Mouse (Mus musculus) embryo, embryonic 11 days (tissue): Measurements from ENCODE around the gene Gm10401.

Experiments used
- DNase-seq: peaks from one replicate; pipeline ENCODE4 v3.0.0-alpha.2; 2015

Gm10401 gene

GRCm38 (mm10) chr5:115068671-115069421, 29.2 kb downstream of the Gm10401 start:
- no peak for DNase-seq

DNA sequence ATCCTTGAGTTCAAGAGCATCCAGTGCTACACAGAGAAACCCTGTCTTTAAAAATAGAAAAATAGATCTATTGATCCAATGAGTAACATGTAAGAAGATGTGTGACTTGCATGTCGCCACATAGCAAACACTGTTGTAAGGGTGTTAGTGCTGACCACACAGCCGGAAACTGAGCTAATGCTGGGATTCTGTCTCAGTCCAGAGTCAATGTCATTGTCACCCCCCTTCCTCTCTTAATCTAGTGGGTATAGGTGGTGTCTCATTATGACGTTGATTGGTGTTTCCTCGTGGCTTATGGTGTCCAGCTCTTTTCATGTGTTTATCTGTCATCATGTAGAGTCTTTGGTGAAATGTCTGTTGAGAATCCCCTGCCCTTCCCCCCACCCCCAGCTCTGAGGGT, 31.9 kb downstream of the Gm10401 start:
- no peak for DNase-seq

GRCm38 (mm10) chr5:115063391-115063790, 34.7 kb downstream of the Gm10401 start:
- DNase-seq: no peak

GRCm38 (mm10) chr5:115062566-115062965, 35.5 kb downstream of the Gm10401 start:
- no peak for DNase-seq

- no peak for DNase-seq
Measured at GRCm38 (mm10) chr5:115060977-115061376, 37.1 kb downstream of the Gm10401 start.

DNA sequence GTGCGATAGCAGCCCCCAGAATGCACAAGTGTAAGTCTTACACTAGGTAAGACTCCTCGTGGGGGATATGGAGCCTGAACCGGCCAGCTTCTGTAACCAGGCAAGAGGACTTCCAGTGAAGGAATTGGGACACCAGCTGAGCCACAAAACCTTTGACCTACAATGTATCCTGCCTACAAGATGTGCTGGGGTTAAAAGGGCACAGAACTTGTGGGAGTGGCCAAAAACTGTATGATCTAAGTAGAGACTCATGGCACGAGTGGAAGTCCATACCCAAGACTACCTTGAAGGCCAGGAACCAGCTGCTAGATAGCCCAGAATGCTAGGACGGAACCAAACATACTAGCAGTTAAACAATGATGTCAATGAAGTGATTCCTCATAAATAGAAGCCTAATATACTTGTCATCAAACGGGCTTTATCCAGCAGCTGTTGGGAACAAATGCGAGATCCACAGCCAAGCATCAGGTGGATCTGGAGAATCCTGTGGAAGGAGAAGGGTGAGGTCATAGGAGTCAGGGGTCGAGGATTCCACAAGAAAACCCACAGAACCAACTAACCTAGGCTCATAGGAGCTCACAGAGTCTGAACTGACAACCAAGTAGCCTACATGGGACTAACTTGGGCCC, 37.9 kb downstream of the Gm10401 start:
- no peak for DNase-seq

DNA sequence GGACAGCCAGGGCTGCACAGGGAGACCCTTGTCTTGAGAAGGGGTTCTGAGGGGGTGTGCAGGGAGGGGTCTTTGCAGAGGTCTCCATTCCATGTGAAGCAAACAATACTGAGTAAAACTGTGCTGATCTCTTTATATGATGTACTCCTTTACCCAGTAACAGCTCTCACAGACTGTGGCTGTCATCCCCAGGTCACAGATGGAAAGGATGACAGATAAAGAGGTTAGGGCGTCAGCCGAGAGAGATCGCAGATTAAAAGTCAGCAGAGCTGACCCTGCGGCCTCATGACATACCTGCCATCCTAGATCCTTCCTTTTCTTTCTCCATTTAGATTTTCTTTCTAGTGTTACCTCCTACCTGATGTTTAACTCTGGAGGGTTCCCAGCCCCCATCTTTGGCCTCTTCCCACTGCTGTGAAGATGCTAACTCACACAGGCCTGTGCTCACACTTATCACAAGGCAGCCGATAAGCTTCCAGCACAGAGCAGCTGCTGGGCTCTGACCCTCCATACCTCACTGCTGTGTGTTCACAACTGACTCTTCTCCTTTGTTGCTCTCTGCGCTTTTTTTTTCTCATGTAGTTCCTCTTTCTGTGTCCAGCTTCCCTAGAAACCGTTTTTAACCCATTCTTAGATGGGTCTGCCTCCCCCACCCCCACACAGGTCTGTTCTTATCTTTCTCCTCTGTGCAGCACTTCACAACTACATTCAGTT, 39.4 kb downstream of the Gm10401 start:
- DNase-seq: no peak

- DNase-seq: no peak
Measured at GRCm38 (mm10) chr5:115057153-115057552, 40.9 kb downstream of the Gm10401 start.

DNA sequence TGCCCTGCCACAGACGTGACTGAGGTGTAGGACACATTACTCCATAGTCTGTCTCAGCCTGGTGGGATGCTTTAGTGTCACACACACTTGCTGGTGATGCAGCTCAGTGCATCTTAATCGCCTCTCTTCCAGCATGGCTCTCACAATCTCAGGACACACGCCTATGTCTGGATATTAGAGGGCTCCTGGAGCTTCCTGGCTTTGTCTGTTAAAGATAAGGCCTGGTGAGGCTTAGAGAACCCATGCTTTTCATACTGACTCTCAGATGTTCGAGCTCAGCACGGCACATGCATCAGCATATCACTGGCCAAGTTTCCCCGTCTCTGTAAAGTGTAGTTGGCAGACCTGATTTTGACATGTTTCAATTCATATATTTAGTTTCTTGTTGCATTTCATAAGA, 42.7 kb downstream of the Gm10401 start:
- DNase-seq: no peak

GRCm38 (mm10) chr5:115053791-115054396, 44.2 kb downstream of the Gm10401 start:
- no peak for DNase-seq

GRCm38 (mm10) chr5:115052546-115052945, 45.5 kb downstream of the Gm10401 start:
- DNase-seq: no peak

DNA sequence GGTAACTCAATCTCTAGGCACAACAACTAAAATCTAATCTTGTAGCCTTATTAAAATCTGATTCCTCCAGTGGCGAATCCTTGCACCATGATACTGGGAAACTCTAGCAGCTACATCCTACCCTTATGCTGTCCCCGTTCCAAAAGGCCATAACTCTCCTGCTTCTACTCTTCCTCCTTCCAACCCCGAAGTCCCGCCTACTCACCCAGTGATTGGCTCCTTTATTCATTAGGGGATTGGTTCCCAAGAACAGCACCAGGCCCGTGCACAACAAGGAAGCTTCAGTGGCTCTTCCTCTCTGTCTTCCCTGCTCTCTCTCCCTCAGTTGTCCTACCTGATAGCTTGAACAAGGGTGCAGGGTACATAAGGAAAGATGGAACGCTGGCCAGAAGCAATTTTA, 47.3 kb downstream of the Gm10401 start:
- no peak for DNase-seq

GRCm38 (mm10) chr5:115049692-115050091, 48.4 kb downstream of the Gm10401 start:
- no peak for DNase-seq
